Mouse (Mus musculus) limb, embryonic 13.5 days (tissue): ENCODE data around the gene Adh4. TPM values are rescaled to one million over a fixed set of nuclear protein-coding genes. Genes with fewer than 3 reads are reported as not detected.

Experiments used
- polyA plus RNA-seq: library from polyadenylated mRNA; unstranded; fragments of >200 nt; fragmentation: Nextera tagmentation; extraction: Ambion mirVana; gene quantifications from 2 replicates; pipeline ENCODE4 v1.2.1, GENCODE M21; 2015

Gene Adh4
- polyA plus RNA-seq, 1 experiment from 2014 or later = not detected

Other genes with a start within 250 kb of the Adh4 start
- 0.13 TPM in 1 of 2 replicates, not detected in the other for gene 4930579F01Rik, start 221.6 kb upstream of the Adh4 start, polyA plus RNA-seq
- 0.32 and 1.1 TPM in 2 replicates for gene Adh7, start 197.7 kb upstream of the Adh4 start, polyA plus RNA-seq
- 6.1 and 6.7 TPM in 2 replicates for gene Adh1, start 154.5 kb upstream of the Adh4 start, polyA plus RNA-seq
- not detected in 2 replicates for gene Adh6a, start 102.2 kb upstream of the Adh4 start, polyA plus RNA-seq
- 0.80 and 1.1 TPM in 2 replicates for gene Adh6b, start 73.7 kb upstream of the Adh4 start, polyA plus RNA-seq
- 194 and 208 TPM in 2 replicates for gene Adh5, start 27.6 kb downstream of the Adh4 start, polyA plus RNA-seq
- 42.6 and 44.0 TPM in 2 replicates for gene Metap1, start 74.0 kb downstream of the Adh4 start, polyA plus RNA-seq
- 402 TPM in 2 replicates for gene Eif4e, start 110.7 kb downstream of the Adh4 start, polyA plus RNA-seq